Mouse (Mus musculus) left cerebral cortex, adult 2 months (tissue): ENCODE measurements around the gene Apc2. TPM values are rescaled to one million over a fixed set of nuclear protein-coding genes. Genes with fewer than 3 reads are reported as not detected.
A peak's percentile ranks its signal among the peaks of the same experiment; 100 is the strongest.

ENCODE experiments used
- DNase-seq, 2 experiments: peaks; one replicate each; pipeline ENCODE4 v3.0.0; 2021 to 2022; ENCODE audit warnings: low spot score in 2 of 2, mixed read lengths in 1 of 2; ENCODE audit errors: extremely low spot score in 1 of 2
- H3K27ac ChIP-seq: fragments of 200-600 bp; 2 replicates; pipeline ENCODE4 v1.8.1; 2022
- H3K4me3 ChIP-seq: fragments of 200-600 bp; 2 replicates; pipeline ENCODE4 v1.8.1; 2022
- CTCF ChIP-seq: fragments of 200-600 bp; IDR thresholded peaks from 2 replicates; pipeline ENCODE4 v1.8.1; 2022; ENCODE audit warnings: antibody characterized with exemption, mild to moderate bottlenecking, moderate library complexity
- intact Hi-C: fragments of 180-260 bp; cut with DNase I; formaldehyde crosslinking; loops from one replicate; pipeline ENCODE4 v1.15.1; 2025
- total RNA-seq, 2 experiments: library from RNA; stranded (reverse); gene quantifications; 2 replicates each; pipeline ENCODE4 v1.2.3; 2021

Gene Apc2
- total RNA-seq, 2 experiments from 2014 or later: 111 to 113 TPM

DNA sequence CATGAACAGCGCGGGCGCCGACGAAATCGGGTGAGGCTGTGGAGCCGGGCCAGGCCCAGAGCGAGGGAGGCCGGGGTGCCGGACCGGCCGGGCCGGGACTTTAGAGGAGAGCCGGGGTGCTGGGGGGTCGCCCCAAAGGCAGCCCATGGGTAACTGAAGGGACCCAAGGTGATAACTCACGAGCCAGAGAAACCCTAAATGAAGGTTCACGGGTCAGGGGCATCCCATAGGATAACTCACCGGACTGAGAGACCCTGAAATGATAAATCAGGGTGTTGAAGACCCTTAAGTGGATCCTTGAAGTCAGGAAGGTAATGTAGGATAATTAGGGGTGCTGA is 30.7 kb upstream of the Apc2 start:
- peak overlapping the region; percentile 97 for H3K27ac ChIP-seq
- no peak for TF ChIP-seq CTCF
- H3K4me3 ChIP-seq: peak overlapping the region; percentile 99
- intact Hi-C loops: no loop called here
- no peak for DNase-seq

DNA sequence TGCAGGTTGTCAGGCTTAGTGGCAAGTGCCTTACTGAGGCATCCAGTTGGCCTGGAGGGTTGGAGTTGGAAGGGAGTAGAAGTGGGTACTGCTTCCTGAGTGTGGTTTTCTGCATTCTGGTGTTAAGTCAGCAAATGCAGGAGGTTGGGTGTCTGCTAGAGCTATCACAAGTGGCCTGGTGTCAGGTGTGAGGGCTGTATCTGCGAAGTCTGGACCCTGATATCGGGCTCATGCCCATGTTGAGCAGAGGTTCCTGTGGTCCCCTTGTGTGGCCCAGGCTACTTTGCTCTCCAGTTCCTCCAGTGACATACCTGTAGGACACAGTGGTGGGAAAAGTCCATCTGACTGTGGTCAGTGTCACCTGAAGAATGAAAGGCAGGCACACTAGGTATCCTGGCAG is 25.7 kb upstream of the Apc2 start:
- no peak overlapping the region for H3K27ac ChIP-seq
- intact Hi-C loops: no loop called here

DNA sequence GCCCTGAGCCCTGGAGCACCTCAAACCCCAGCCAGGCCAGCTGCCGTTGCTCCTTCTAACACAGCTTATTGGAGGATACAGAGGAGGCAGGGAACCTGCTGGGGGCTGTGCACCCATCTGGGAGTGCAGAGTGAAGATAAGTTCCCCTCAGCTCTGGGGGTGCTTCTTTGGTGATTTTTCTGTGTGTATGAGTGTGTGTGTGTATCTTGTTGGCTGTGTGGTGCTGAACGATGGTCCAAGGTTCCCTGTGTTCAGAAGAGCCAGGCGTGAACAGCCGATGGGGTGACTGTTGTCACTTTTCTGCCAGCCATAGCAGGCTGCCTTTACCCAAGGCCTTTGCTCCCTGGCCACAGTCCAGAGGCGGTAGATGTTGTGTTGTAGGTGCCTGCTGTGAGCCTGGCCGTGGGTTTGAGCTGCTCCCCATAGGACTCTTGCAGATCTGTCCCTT is 25.0 kb upstream of the Apc2 start:
- H3K4me3 ChIP-seq: no peak overlapping the region
- no peak for TF ChIP-seq CTCF
- DNase-seq: no peak
- intact Hi-C loops: no loop called here
- H3K27ac ChIP-seq: no peak overlapping the region

More for the DNA sequence above, 25.7 kb upstream of the Apc2 start:
- TF ChIP-seq CTCF: no peak
- no peak overlapping the region for H3K4me3 ChIP-seq
- DNase-seq: no peak

DNA sequence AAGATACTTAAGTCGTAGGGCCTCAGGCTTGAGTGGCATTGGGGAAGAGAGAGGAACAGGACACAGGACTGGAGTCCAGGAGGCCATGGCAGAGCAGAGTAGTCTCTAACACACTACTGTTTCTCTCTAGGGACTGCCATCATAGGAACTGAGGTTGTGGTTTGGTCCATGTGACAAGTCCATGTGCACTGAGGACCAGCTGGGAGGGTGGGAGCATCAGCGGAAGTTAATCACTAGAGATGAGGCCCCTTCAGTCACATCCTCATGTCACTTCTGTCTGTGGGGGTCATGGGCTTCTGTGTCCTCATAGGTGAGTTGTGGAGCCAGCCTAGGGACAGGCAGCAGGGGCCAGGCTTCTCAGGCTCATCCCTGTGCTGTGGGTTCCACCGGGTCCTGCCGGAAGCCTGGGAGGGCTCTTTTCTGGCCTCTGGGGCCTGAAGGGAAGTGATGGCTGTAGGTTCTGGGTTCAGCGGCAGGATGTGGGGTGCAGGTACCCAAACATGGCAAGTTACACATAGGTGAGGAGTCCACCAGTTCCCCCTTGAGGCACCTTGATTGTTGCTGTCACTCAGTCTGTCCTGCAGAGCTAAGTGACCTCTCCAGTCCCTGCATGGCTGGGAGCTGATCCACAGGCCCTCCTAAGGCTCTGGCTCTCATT is 24.5 kb upstream of the Apc2 start:
- H3K27ac ChIP-seq: no peak overlapping the region

DNA sequence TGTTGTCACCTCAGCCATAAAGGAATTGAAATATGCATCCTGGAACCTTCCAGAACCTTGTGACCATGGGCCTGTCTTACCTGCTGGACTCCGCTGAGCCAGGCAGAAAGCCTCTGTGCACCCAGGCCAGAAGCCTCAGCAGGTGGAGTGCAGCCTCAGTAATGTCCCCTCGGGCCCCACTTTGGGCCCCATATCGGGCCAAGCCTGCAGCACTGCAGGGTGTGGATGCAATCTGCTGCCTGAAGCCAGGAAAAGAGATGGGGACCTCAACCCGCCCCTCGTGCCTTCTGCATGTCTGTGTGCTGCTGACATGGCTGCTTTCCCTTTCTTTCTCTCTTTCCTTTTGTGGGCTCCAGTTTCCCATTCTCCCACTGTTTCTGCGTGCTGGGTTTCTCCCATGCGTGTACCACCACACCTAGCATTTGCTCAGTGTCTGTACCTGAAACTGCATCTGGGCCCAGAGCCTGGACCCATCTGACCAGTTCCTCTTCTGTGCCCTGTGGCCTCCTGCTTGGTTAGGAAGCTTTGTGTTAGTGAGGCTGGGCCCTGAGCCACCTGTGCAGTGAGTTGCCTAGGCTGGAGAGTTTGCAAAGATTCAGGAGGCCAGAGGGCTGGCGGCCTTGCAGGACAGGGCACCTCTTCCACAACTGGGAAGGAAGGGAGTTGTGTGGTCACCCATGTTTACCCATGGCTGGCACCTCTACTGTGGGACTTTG is 23.7 kb upstream of the Apc2 start:
- DNase-seq: no peak
- H3K4me3 ChIP-seq: no peak overlapping the region

More for the DNA sequence above, 24.5 kb upstream of the Apc2 start:
- H3K4me3 ChIP-seq: no peak overlapping the region
- TF ChIP-seq CTCF: no peak
- no peak for DNase-seq
- intact Hi-C loops: no loop called here

DNA sequence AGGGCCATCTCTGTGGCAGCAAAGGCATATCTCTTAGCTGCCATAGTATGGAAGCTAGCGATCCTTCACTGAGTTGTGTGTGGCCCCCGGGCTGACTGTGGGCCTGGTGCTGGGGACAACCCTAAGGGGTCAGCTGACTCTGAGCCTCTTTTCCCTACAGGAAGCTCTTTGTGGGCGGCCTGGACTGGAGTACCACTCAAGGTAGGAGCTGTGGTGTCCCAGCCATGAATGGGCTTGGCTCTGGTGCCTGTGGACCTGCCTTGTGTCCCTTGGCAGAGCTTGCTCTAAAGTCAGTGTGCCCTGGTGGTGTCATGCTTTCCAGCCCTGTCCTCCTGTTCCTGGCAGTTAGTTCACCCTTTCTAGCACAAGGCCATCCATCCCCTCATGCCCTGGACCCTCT is 21.9 kb upstream of the Apc2 start:
- no peak overlapping the region for H3K27ac ChIP-seq
- no peak for TF ChIP-seq CTCF
- no peak overlapping the region for H3K4me3 ChIP-seq
- intact Hi-C loops: no loop called here
- DNase-seq: no peak

More for the DNA sequence above, 23.7 kb upstream of the Apc2 start:
- H3K27ac ChIP-seq: no peak overlapping the region
- no peak for TF ChIP-seq CTCF
- intact Hi-C loops: no loop called here

DNA sequence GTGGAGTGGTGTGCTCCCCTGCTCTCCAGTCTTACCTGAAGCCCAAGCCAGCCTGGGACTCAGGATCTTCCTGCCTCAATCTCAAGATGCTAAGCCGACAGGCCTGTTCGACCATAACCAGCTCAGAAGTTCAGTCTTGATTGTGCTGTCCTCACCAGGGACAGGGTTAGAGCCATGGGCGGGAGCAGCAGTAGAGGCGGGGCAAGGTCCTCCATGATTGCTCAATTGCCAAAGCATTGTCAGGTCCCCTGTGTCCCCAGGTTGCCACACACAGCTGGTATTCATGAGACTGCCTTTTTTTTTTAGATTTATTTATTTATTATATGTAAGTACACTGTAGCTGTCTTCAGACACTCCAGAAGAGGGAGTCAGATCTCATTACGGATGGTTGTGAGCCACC is 19.5 kb upstream of the Apc2 start:
- H3K4me3 ChIP-seq: no peak overlapping the region
- DNase-seq: no peak
- TF ChIP-seq CTCF: no peak
- intact Hi-C loops: no loop called here
- H3K27ac ChIP-seq: no peak overlapping the region

DNA sequence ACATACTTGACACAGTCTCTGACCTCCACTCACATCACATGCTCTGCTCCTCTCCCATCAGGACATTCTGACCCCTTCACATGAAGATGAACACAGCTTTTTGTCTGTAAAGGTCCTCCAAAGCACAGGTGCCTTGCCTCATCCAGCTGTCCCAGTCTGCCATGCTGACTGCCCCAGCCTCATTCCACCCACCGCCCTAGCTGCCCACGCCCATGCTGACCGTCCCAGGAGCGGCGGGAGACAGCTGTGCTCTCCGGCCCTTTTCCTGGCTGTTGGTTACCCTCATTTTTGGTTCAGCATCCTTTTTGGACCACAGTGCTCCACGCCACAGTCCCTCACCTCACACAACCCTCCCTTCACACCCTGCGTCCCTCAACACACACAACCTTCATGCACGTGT is 17.4 kb upstream of the Apc2 start:
- Histone ChIP-seq H3K27ac (no peak overlapping the region), H3K4me3 (no peak overlapping the region)
- no peak for DNase-seq
- no peak for TF ChIP-seq CTCF
- intact Hi-C loops: no loop called here

DNA sequence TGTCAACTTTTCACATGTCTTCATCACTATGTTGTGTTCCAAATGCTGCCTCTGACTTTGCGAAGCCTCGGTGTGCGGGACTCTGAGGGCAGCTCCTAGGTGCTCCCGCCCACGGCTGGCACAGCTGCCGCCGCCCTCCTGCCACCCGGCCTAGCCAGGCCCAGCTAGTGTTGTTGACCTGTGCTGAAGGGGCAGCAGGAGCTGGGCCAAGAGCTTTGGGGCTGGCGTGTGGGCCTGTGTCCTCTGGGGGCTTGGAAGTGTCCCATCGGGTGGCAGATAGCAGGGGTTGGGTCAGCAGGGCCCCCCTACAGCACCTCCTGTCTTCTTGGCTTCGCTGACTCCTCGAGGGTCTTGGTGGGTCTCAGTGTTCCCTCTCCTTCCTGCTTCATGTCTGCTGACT is 16.5 kb upstream of the Apc2 start:
- no peak overlapping the region for H3K4me3 ChIP-seq
- intact Hi-C loops: no loop called here
- TF ChIP-seq CTCF: no peak
- no peak for DNase-seq
- H3K27ac ChIP-seq: no peak overlapping the region

DNA sequence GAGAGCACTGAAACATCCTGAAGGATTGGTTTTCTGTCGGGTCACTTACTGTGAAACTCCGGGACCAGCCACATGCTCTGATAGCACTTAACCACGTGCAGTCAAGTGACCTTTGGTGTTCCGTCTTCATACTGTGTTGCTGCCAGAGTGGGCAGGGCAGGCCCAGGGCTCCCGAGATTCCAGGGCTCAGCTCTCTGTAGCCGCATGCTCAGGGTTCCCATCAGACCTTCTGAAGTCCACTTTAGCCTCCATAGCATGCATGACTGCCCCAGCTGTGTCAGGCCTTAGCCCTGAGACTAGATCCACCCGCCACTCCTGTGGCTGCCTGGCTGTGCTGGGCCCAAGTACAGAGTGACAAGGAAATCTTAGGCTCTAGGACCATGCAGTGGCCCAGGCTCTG is 14.5 kb upstream of the Apc2 start:
- no peak for TF ChIP-seq CTCF
- DNase-seq: no peak
- H3K27ac ChIP-seq: peak overlapping the region; percentile 50
- intact Hi-C loops: no loop called here
- no peak overlapping the region for H3K4me3 ChIP-seq

DNA sequence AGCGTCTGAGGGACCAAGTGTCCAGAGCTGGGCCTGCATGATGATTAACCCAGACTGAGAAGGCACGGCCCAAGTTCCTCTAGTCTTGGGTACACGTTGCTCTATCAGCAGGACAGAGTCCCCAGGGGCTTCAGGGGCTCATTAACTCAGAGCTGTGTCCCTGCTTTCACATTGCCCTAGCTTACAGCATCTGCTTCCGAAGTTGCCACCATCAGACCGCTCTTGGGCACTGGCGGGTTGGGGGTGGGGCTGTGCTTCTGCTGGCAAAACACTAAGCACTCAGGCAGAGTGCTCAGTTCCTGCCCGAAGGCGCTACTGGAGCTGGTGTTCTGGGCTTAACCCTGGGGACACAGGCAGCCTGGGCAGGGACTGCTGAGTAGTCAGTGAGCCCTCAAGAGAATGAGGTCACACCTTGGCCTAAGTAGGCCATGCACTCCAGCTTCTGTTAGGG is 13.8 kb upstream of the Apc2 start:
- Histone ChIP-seq H3K27ac (peak overlapping the region; percentile 50), H3K4me3 (no peak overlapping the region)
- no peak for TF ChIP-seq CTCF
- no peak for DNase-seq
- intact Hi-C loops: no loop called here

DNA sequence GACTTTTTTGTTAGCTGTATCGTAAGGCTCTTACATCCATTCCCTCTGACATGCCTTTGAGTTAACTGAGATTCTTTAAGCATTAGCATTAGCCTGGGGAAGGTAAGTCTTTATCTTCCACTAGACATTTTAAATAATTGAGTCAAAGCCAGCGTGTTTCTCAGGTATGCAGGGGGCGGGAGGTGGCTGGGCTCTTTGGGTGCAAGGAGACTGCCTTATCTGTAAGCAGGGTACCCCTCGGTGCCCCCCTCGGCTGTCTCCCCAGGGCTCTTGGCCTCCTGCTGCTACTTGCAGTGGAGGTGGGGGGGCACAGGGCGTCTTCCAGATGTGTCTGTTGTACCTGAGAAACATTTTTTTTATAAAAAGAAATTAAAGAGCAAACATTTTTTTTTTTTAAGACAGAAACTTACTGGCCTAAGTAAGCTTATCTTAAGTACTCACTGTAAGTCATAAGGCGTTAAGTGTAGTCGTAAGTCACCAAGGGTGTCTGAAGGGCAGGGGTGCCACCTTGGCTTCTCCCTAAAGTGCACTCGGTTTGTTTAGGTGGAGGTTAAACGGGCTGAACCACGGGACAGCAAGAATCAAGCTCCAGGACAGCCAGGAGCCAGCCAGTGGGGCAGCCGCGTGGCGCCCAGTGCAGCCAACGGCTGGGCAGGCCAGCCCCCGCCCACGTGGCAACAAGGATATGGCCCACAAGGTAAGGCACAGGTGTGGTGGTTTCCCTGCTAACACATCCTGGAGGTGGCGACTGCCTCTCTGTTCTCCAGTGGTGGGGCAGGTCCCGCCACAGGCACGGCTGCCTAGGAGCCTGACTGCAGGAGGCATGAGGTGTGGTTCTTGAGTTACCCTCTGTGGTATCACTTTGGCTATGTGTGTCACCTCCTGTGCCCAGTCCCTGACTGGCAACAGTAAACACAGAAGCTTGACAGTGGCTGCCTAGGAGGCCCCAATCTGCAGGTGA is 13.0 kb upstream of the Apc2 start:
- intact Hi-C loops: no loop called here
- DNase-seq: no peak
- H3K4me3 ChIP-seq: no peak overlapping the region
- TF ChIP-seq CTCF: no peak
- no peak overlapping the region for H3K27ac ChIP-seq
